Mouse (Mus musculus) neural tube, embryonic 11.5 days (tissue): ENCODE measurements around the gene Arpc1b. TPM values are rescaled to one million over a fixed set of nuclear protein-coding genes. Genes with fewer than 3 reads are reported as not detected.
A peak's percentile ranks its signal among the peaks of the same experiment; 100 is the strongest.

Experiments
- ATAC-seq: fragments of 200-750 bp; cut with Nextera tagmentation; 2 replicates; pipeline ENCODE4 v1.8.0; 2017; ENCODE audit warnings: moderate number of reproducible peaks, mild to moderate bottlenecking, moderate TSS enrichment, moderate library complexity; ENCODE audit not compliant: insufficient read depth, low FRiP score, low TSS enrichment
- DNase-seq: peaks from one replicate; pipeline ENCODE4 v3.0.0-alpha.2; 2015; ENCODE audit warnings: low spot score
- H3K27ac ChIP-seq: fragments of 300-500 bp; sonication (generic); 2 replicates; pipeline ENCODE4 v1.5.1; 2014; ENCODE audit warnings: low read depth, mild to moderate bottlenecking, low read length
- H3K27me3 ChIP-seq: fragments of 300-500 bp; sonication (generic); 2 replicates; pipeline ENCODE4 v1.6.1; 2014; ENCODE audit warnings: mild to moderate bottlenecking, low read length, mixed read lengths; ENCODE audit not compliant: control insufficient read depth, insufficient read depth
- H3K36me3 ChIP-seq: fragments of 300-500 bp; sonication (generic); 2 replicates; pipeline ENCODE4 v1.6.1; 2014; ENCODE audit warnings: mild to moderate bottlenecking, low read length, moderate library complexity, mixed read lengths; ENCODE audit not compliant: control insufficient read depth, insufficient read depth
- H3K4me1 ChIP-seq: fragments of 300-500 bp; sonication (generic); 2 replicates; pipeline ENCODE4 v1.6.1; 2014; ENCODE audit warnings: low read length, mixed read lengths; ENCODE audit not compliant: control insufficient read depth, insufficient read depth
- H3K4me2 ChIP-seq: fragments of 300-500 bp; sonication (generic); 2 replicates; pipeline ENCODE4 v1.6.1; 2014; ENCODE audit warnings: low read depth, mild to moderate bottlenecking, moderate library complexity
- H3K4me3 ChIP-seq: fragments of 300-500 bp; sonication (generic); 2 replicates; pipeline ENCODE4 v1.5.1; 2014; ENCODE audit warnings: low read depth, low read length
- H3K9ac ChIP-seq: fragments of 300-500 bp; sonication (generic); 2 replicates; pipeline ENCODE4 v1.6.1; 2014; ENCODE audit warnings: mild to moderate bottlenecking, low read length
- H3K9me3 ChIP-seq: fragments of 300-500 bp; sonication (generic); 2 replicates; pipeline ENCODE4 v1.6.1; 2016; ENCODE audit warnings: low read length; ENCODE audit not compliant: control insufficient read depth
- WGBS: fragments of 180-500 bp; shearing (Covaris S2); extraction: QIAGEN DNeasy Blood & Tissue Kit; methylation state at CpG from one replicate; pipeline ENCODE4 v1.1.7; 2014; 5-methylcytosine and 5-hydroxymethylcytosine counted together
- polyA plus RNA-seq: library from polyadenylated mRNA; unstranded; fragments of >200 nt; fragmentation: Nextera tagmentation; extraction: Ambion mirVana; gene quantifications from 2 replicates; pipeline ENCODE4 v1.2.1, GENCODE M21; 2014

Gene Arpc1b
- polyA plus RNA-seq, 1 experiment from 2014 or later = 68.5 TPM

DNA sequence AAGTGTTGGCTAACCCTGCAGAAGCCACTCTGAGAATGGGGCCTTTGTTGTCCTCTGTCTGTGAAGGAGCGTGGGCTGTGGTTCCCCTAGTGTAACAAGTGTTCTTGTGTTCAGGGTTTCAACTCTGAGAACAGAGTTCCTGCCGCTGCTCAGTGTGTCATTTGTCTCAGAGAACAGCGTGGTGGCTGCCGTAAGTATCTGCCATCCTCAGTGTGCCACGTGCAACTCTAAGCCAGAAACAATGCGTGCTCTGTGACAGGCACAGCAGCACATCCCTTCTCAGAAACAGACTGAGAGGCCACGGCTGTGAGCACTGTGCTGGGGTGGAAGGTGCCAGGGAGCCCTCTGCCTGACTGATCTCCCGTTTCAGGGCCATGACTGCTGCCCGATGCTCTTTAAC lies 9.7 kb upstream of the Arpc1b start:
- Histone ChIP-seq H3K27me3 (no peaks in the 10 kb centered on the region), H3K4me1 (no peaks in the 10 kb centered on the region), H3K9ac (no peak overlapping the region), H3K4me2 (no peak overlapping the region), H3K36me3 (peaks cover 31% of the 10 kb centered on the region), H3K9me3 (no peaks in the 10 kb centered on the region), H3K4me3 (no peak overlapping the region), H3K27ac (no peak overlapping the region)
- WGBS = 77% methylated on average over 9 of the region's 9 CpGs
- ATAC-seq (no peak), DNase-seq (no peak)

DNA sequence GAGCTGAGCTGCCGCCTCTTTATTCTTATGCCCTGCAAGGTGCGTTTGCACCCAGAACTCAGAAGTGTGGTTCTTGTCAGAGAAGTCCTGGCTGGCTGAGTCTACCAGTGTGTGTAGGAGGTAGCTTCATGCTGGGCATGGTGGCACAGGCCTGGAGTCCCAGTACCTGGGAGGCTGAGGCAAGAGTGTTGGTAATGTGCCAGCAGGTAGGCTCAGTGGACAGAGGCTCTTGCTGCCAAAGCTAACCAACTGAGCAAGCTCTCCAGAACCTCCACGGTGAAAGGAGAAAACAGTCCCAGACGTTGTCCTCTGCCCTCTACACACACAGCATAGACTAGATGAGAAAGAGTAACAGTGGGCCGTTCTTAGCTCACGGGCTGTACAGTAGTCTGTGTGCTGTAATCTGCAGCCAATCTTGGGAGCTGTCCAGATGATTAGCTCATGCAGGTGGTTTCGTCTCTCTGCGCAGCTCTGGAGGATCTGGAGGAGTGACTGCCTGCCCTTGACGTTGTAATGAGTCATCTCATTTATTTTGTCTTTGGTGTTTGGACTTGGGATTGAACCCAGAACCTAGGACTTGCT lies 8.2 kb upstream of the Arpc1b start:
- Histone ChIP-seq H3K4me1 (no peaks in the 10 kb centered on the region), H3K9me3 (no peaks in the 10 kb centered on the region), H3K27me3 (no peaks in the 10 kb centered on the region), H3K4me3 (no peak overlapping the region), H3K4me2 (no peak overlapping the region), H3K9ac (no peak overlapping the region), H3K27ac (no peak overlapping the region), H3K36me3 (peaks cover 32% of the 10 kb centered on the region)
- ATAC-seq = no peak
- DNase-seq = no peak
- WGBS = 96% methylated on average over 9 of the region's 9 CpGs

DNA sequence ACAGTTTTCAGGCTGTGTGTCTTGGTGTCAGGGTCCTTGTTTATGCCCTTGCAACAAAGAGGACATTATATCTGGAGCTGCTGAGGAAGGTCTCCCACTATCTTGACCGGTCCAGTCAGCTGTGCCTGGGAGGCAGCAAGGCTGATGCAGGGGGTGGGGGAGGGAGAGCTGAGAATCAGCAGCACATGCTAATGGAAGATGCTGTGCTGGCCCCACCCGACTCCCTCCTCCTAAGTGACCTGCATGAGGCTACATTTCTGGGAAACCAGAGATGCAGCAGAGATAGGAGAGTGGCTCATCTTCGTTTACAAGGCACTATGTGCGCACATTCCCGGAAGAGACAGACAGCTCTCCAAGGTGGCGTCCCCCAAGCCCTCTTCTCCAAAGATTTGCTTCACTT lies 3.6 kb upstream of the Arpc1b start:
- Histone ChIP-seq H3K4me1 (0 out of 2 replicates have a peak, but pooled peaks cover 3% of the 10 kb centered on the region), H3K27me3 (peaks cover 11% of the 10 kb centered on the region; the same call in 1 of the 2 replicates), H3K4me3 (no peak overlapping the region), H3K9ac (no peak overlapping the region), H3K4me2 (no peak overlapping the region), H3K27ac (no peak overlapping the region), H3K9me3 (no peaks in the 10 kb centered on the region), H3K36me3 (peaks cover 14% of the 10 kb centered on the region)
- 86% methylated on average over 6 of the region's 6 CpGs for WGBS
- ATAC-seq = no peak
- DNase-seq = no peak

GRCm38 (mm10) chr5:145112566-145112965 lies 1.4 kb upstream of the Arpc1b start:
- Histone ChIP-seq H3K9me3 (no peaks in the 10 kb centered on the region), H3K27ac (no peak overlapping the region), H3K4me1 (0 out of 2 replicates have a peak, but pooled peaks cover 3% of the 10 kb centered on the region), H3K4me2 (no peak overlapping the region), H3K36me3 (peaks cover 14% of the 10 kb centered on the region), H3K4me3 (no peak overlapping the region), H3K27me3 (peaks cover 11% of the 10 kb centered on the region; the same call in 1 of the 2 replicates), H3K9ac (no peak overlapping the region)
- 84% methylated on average over 8 of the region's 8 CpGs for WGBS
- DNase-seq (no peak), ATAC-seq (no peak)

GRCm38 (mm10) chr5:145113416-145113815 lies 599 bp upstream of the Arpc1b start:
- H3K9me3 ChIP-seq = no peaks in the 10 kb centered on the region
- no peak overlapping the region; the same call in 1 of the 2 replicates for H3K9ac ChIP-seq
- DNase-seq (no peak), ATAC-seq (no peak)
- WGBS = 46% methylated on average over 2 of the region's 2 CpGs
- no peak overlapping the region for H3K4me3 ChIP-seq
- no peak overlapping the region for H3K27ac ChIP-seq
- peaks cover 11% of the 10 kb centered on the region; the same call in 1 of the 2 replicates for H3K27me3 ChIP-seq
- peak overlapping the region; percentile 58 for H3K4me2 ChIP-seq
- peaks cover 10% of the 10 kb centered on the region for H3K36me3 ChIP-seq
- H3K4me1 ChIP-seq = 0 out of 2 replicates have a peak, but pooled peaks cover 3% of the 10 kb centered on the region

DNA sequence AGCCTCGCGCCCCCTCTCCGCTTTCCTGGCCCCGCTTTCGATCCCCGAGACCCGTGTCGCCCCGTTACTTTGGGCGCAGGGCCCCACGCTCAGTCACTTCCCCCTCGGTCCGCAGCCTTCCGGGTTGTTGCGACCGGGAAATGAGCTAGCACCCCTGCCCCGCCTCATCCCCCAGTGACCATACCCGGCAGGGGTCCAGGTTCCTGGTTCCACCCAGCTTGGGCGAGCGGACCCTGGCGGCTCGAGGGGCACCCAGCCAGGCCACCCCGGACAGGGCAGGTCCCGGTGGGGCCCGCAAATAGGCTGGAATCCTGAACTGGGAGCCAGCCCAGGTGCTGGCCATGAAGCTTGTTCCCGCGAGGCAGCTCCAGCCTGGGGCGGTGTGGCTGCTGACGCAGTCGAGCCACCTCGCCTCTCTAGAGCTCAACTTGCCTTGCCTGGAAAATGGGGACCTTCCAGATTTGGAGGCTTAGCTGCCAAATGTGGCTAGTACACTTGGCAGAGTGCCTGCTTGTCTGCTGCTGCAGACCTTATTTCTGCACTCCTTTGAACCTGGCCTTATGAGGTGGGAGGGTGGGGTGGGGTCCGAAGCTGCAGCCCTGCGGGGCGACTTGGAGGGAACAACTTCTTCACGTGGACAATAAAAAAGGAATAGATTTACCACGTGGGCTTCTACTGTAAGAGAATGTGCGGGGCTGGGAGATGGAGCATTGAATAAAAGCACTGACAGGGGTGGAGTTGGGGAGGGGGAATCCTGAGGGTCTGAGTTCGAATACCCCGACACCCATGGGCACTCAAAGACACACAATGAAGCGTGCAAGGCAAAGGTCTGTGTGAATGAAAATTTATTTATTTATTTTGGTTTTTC lies 825 bp downstream of the Arpc1b start:
- peak overlapping the region; percentile 44 for H3K4me3 ChIP-seq
- WGBS = 16% methylated on average over 40 of the region's 40 CpGs
- ATAC-seq = peak; percentile 27; the same call in 1 of the 2 replicates
- H3K27me3 ChIP-seq = peaks cover 11% of the 10 kb centered on the region; the same call in 1 of the 2 replicates
- H3K9me3 ChIP-seq = no peaks in the 10 kb centered on the region
- peak; percentile 14 for DNase-seq
- H3K36me3 ChIP-seq = peaks cover 4% of the 10 kb centered on the region; the same call in 1 of the 2 replicates
- H3K4me2 ChIP-seq = peak overlapping the region; percentile 58
- no peak overlapping the region for H3K27ac ChIP-seq
- H3K4me1 ChIP-seq = 0 out of 2 replicates have a peak, but pooled peaks cover 3% of the 10 kb centered on the region
- H3K9ac ChIP-seq = peak overlapping the region; percentile 57

- H3K27ac ChIP-seq = 0 out of 2 replicates have a peak overlapping the region, but pooled peaks have one; percentile 20
- no peaks in the 10 kb centered on the region for H3K9me3 ChIP-seq
- H3K9ac ChIP-seq = no peak overlapping the region
- no peak overlapping the region for H3K4me2 ChIP-seq
- 92% methylated on average over 5 of the region's 5 CpGs for WGBS
- DNase-seq = no peak
- H3K27me3 ChIP-seq = peaks cover 11% of the 10 kb centered on the region; the same call in 1 of the 2 replicates
- no peaks in the 10 kb centered on the region for H3K36me3 ChIP-seq
- 0 out of 2 replicates have a peak, but pooled peaks cover 3% of the 10 kb centered on the region for H3K4me1 ChIP-seq
- ATAC-seq = no peak
- H3K4me3 ChIP-seq = no peak overlapping the region
Observed at GRCm38 (mm10) chr5:145115736-145116135, 1.7 kb downstream of the Arpc1b start.

DNA sequence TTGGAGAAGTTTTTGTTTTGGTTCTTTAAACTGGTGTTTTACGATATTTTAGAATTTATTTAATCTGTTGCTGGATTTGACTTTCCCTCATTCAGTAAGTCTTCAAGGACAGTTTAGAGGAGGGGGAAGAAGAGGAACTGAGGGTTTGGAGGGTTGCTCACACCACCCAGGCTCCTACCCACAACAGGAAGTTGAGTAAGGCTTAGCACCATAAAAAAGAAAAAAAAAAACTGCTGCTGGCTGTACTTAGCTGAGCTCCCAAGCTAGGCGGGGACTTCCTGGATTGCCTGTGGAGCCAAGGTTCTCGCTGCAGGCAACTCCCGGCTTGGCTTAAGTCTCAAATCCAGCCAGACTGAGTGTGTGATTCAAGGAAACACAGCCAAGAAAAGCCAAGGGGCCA lies 2.3 kb downstream of the Arpc1b start:
- WGBS = 50% methylated on average over 4 of the region's 4 CpGs
- DNase-seq (no peak), ATAC-seq (no peak)

More for the DNA sequence above, 2.3 kb downstream of the Arpc1b start:
- Histone ChIP-seq H3K4me3 (no peak overlapping the region), H3K27me3 (peaks cover 11% of the 10 kb centered on the region; the same call in 1 of the 2 replicates), H3K9me3 (no peaks in the 10 kb centered on the region), H3K9ac (no peak overlapping the region), H3K4me2 (no peak overlapping the region), H3K27ac (0 out of 2 replicates have a peak overlapping the region, but pooled peaks have one; percentile 20), H3K4me1 (0 out of 2 replicates have a peak, but pooled peaks cover 3% of the 10 kb centered on the region), H3K36me3 (no peaks in the 10 kb centered on the region)
